Mouse (Mus musculus): ENCODE measurements at regions not wholly inside any gene's neighbourhood (a gene's known extent, or its start where the extent isn't known, plus 50 kb on each side); places are given as distances from the start of the nearest gene placed in this dataset.

DNA sequence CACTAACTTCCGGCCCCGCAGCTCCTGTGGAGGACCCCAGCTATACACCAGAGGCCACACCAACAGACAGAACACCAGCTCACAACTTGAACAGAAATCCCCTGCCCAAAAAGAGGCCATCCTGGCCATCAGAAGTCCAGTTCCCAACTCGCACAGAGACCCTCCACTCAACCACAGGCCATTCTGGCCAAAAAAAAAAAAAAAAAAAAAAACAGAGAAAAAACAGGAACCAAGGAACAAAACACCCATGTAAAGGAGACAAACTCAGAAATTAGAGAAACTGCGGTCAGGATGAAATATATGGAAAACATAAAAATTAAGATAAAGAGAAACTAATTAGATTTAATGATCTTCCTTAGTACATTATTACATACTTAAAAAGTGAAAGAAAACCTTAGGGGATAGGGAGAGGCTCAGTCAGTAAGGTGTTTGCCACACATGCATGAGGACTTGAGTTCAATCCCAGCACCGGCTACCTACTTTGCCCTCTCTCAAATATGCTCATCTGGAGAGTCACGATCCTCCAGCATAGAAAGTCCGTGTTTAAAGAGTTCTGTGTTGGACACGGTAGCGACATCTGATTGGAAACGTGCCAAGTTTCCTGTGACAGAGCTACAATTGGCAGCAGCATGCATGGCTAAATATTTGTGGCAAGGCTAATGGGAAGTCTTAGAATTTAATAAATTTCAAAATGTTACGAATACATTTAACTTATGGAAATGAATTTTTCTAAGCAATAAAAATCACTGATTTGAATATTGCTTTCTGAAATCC, 51.9 kb upstream of the Pde7b start:
- DNase-seq (ENCODE audit: low spot score): no peak

DNA sequence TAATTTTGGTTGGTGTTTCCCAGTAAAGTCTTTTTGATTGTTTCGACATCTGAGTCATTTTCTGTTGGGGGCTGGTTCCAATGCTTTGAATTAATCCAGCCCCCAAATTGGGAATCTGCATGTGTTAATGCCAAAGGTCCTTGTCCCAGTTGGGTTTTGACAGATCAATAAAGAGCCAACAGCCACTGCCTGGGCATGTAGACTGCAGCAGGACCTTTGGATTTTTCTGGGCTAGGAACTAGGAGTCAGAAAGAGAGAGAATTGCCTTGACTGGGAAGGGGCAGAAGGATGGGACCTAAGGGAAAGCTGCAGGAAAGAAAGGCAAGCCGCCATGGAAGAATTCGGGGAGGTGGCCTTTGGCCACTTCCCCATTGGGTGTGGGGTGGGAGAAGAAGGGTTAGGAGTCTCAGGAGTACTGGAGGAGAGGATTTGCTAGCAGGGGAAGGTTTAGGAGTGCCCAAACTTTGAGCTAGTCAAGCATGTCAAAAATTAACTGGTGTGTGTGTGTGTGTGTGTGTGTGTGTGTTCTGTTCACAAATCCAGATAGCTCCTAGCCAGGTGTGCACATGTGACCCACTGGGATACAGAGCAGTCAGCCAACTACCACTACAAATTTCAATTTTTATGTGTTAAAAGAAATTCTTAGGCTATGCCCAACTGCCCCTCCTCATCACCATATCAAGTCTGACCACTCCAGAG, 51.0 kb upstream of the Pde7b start:
- no peak for DNase-seq (ENCODE audit: low spot score)
